Mouse (Mus musculus) small intestine, adult 2 months (tissue): ENCODE measurements around the gene Saa1. TPM values are rescaled to one million over a fixed set of nuclear protein-coding genes. Genes with fewer than 3 reads are reported as not detected.

Experiments used
- H3K27ac ChIP-seq: fragments of 200-500 bp; 2 replicates; pipeline ENCODE4 v1.5.1; 2012; ENCODE audit warnings: low read depth, low read length, control low read depth, inconsistent platforms; ENCODE audit not compliant: insufficient read depth
- H3K27me3 ChIP-seq: fragments of 200-500 bp; 2 replicates; pipeline ENCODE4 v1.6.1; 2012; ENCODE audit warnings: mild to moderate bottlenecking, moderate library complexity, low read length, inconsistent platforms; ENCODE audit not compliant: control insufficient read depth, insufficient read depth
- H3K36me3 ChIP-seq: fragments of 200-500 bp; 2 replicates; pipeline ENCODE4 v1.6.1; 2012; ENCODE audit warnings: mild to moderate bottlenecking, low read length, control low read depth, inconsistent platforms; ENCODE audit not compliant: control insufficient read depth, insufficient read depth
- H3K4me1 ChIP-seq: fragments of 200-500 bp; 2 replicates; pipeline ENCODE4 v1.6.1; 2012; ENCODE audit warnings: low read length, inconsistent platforms, mixed read lengths; ENCODE audit not compliant: control insufficient read depth, insufficient read depth, insufficient read length
- H3K4me3 ChIP-seq: fragments of 200-500 bp; 2 replicates; pipeline ENCODE4 v1.5.1; 2012; ENCODE audit warnings: low read depth, mild to moderate bottlenecking, control low read depth, inconsistent platforms, low read length, moderate library complexity
- CTCF ChIP-seq: fragments of 200-500 bp; IDR thresholded peaks from 2 replicates; pipeline ENCODE4 v1.5.1; 2012; ENCODE audit warnings: low read depth, mild to moderate bottlenecking, control low read depth, inconsistent platforms, low read length, moderate library complexity, mixed read lengths; ENCODE audit not compliant: insufficient replicate concordance, insufficient read length; ENCODE audit errors: extremely low read depth
- POLR2A ChIP-seq: fragments of 200-500 bp; IDR thresholded peaks from 2 replicates; pipeline ENCODE4 v1.6.1; 2012; ENCODE audit warnings: low read depth, mild to moderate bottlenecking, control low read depth, inconsistent platforms, low read length, moderate library complexity
- WGBS: fragments of 180-500 bp; shearing (Covaris S2); methylation state at CpG from one replicate; pipeline ENCODE4 v1.1.7; 2018; 5-methylcytosine and 5-hydroxymethylcytosine counted together
- polyA plus RNA-seq: library from polyadenylated mRNA; depleted of rRNA; stranded (reverse); fragments of >200 nt; gene quantifications from 2 replicates; pipeline ENCODE4 v1.2.3, GENCODE M21; 2012

Gene Saa1
- polyA plus RNA-seq, 1 experiment, result not detected

- no peaks in the 10 kb centered on the region for H3K36me3 ChIP-seq
- WGBS, result 47% methylated on average over 2 of the region's 2 CpGs
- peak overlapping the region; percentile 64 for H3K27ac ChIP-seq
- TF ChIP-seq POLR2A, result no peak
- no peak for TF ChIP-seq CTCF
- no peak overlapping the region for H3K4me3 ChIP-seq
- no peaks in the 10 kb centered on the region for H3K27me3 ChIP-seq
- peaks cover 25% of the 10 kb centered on the region; the same call in 1 of the 2 replicates for H3K4me1 ChIP-seq
Measured at GRCm38 (mm10) chr7:46734983-46735382, 7.8 kb downstream of the Saa1 start.

- H3K4me1 ChIP-seq, result peaks cover 12% of the 10 kb centered on the region; the same call in 1 of the 2 replicates
- no peak for TF ChIP-seq POLR2A
- no peak for TF ChIP-seq CTCF
- no peaks in the 10 kb centered on the region for H3K36me3 ChIP-seq
- H3K4me3 ChIP-seq, result no peak within 1 kb of the TSS
- WGBS, result 91% methylated on average over 4 of the region's 4 CpGs
- no peaks in the 10 kb centered on the region for H3K27me3 ChIP-seq
- H3K27ac ChIP-seq, result no peak within 1 kb of the TSS
Measured at GRCm38 (mm10) chr7:46732458-46732857, 10.3 kb downstream of the Saa1 start, which contains the start of gene Saa4. TSS of gene Saa4 (minus strand) at chr7:46732603.

GRCm38 (mm10) chr7:46727584-46727983 lies 15.2 kb downstream of the Saa1 start:
- H3K36me3 ChIP-seq, result no peaks in the 10 kb centered on the region
- H3K4me1 ChIP-seq, result peaks cover 12% of the 10 kb centered on the region; the same call in 1 of the 2 replicates
- WGBS, result 77% methylated on average over 1 of the region's 1 CpGs
- TF ChIP-seq POLR2A (no peak), CTCF (no peak)
- H3K27ac ChIP-seq, result no peak overlapping the region
- H3K4me3 ChIP-seq, result no peak overlapping the region
- no peaks in the 10 kb centered on the region for H3K27me3 ChIP-seq

GRCm38 (mm10) chr7:46724396-46724795 lies 18.4 kb downstream of the Saa1 start:
- H3K4me3 ChIP-seq, result no peak overlapping the region
- H3K4me1 ChIP-seq, result peaks cover 14% of the 10 kb centered on the region
- peak overlapping the region; percentile 97 for H3K27ac ChIP-seq
- no peak for TF ChIP-seq CTCF
- no peak for TF ChIP-seq POLR2A
- no peaks in the 10 kb centered on the region for H3K36me3 ChIP-seq
- no peaks in the 10 kb centered on the region for H3K27me3 ChIP-seq
- WGBS, result 64% methylated on average over 5 of the region's 5 CpGs

- Histone ChIP-seq H3K36me3 (no peaks in the 10 kb centered on the region), H3K27me3 (no peaks in the 10 kb centered on the region), H3K4me1 (peaks cover 18% of the 10 kb centered on the region), H3K27ac (peak overlapping the region; percentile 97), H3K4me3 (no peak overlapping the region)
- TF ChIP-seq POLR2A (no peak), CTCF (no peak)
- 27% methylated on average over 3 of the region's 3 CpGs for WGBS
Measured at GRCm38 (mm10) chr7:46723849-46724248, 18.9 kb downstream of the Saa1 start.

GRCm38 (mm10) chr7:46723354-46723753 lies 19.4 kb downstream of the Saa1 start:
- TF ChIP-seq CTCF (no peak), POLR2A (no peak)
- H3K4me3 ChIP-seq, result no peak overlapping the region
- peaks cover 18% of the 10 kb centered on the region for H3K4me1 ChIP-seq
- no peaks in the 10 kb centered on the region for H3K27me3 ChIP-seq
- 77% methylated on average over 6 of the region's 6 CpGs for WGBS
- H3K36me3 ChIP-seq, result no peaks in the 10 kb centered on the region
- H3K27ac ChIP-seq, result peak overlapping the region; percentile 97

GRCm38 (mm10) chr7:46720460-46720859 lies 22.3 kb downstream of the Saa1 start:
- H3K27me3 ChIP-seq, result no peaks in the 10 kb centered on the region
- WGBS, result 84% methylated on average over 9 of the region's 9 CpGs
- H3K27ac ChIP-seq, result no peak overlapping the region
- TF ChIP-seq CTCF (no peak), POLR2A (no peak)
- H3K4me3 ChIP-seq, result no peak overlapping the region
- no peaks in the 10 kb centered on the region for H3K36me3 ChIP-seq
- H3K4me1 ChIP-seq, result peaks cover 18% of the 10 kb centered on the region
